Mouse (Mus musculus): ENCODE data around the gene Foxr1.
"Not testable (repeated sequence)": the region's sequence is repeated elsewhere in the genome, so short reads cannot be mapped to it uniquely, and the experiment has no call there.

Gene Foxr1

GRCm38 (mm10) chr9:44477339-44478228 lies 36.6 kb upstream of the Foxr1 start:
- no peak for DNase-seq (ENCODE audit: low spot score)

GRCm38 (mm10) chr9:44475936-44476335 lies 35.0 kb upstream of the Foxr1 start:
- DNase-seq (ENCODE audit: low spot score), result no peak

- DNase-seq (ENCODE audit: low spot score), result no peak
Measured at GRCm38 (mm10) chr9:44474327-44474726, 33.4 kb upstream of the Foxr1 start.

- no peak for DNase-seq (ENCODE audit: low spot score)
Measured at GRCm38 (mm10) chr9:44473184-44473583, 32.2 kb upstream of the Foxr1 start.

- no peak for DNase-seq (ENCODE audit: low spot score)
Measured at GRCm38 (mm10) chr9:44468800-44469199, 27.9 kb upstream of the Foxr1 start.

GRCm38 (mm10) chr9:44468224-44468623 lies 27.3 kb upstream of the Foxr1 start:
- no peak for DNase-seq (ENCODE audit: low spot score)

- DNase-seq (ENCODE audit: low spot score), result no peak
Measured at GRCm38 (mm10) chr9:44461950-44462349, 21.0 kb upstream of the Foxr1 start.

GRCm38 (mm10) chr9:44457035-44457742 lies 16.3 kb upstream of the Foxr1 start:
- peak; percentile 92 for DNase-seq (ENCODE audit: low spot score)

- no peak for DNase-seq (ENCODE audit: low spot score)
Measured at GRCm38 (mm10) chr9:44454891-44455220, 13.9 kb upstream of the Foxr1 start, which contains the start of gene Upk2. Gene Upk2 (minus strand): TSS chr9:44454976.

GRCm38 (mm10) chr9:44454132-44454890 lies 13.4 kb upstream of the Foxr1 start:
- DNase-seq (ENCODE audit: low spot score), result peak; percentile 61

- no peak for DNase-seq (ENCODE audit: low spot score)
Measured at GRCm38 (mm10) chr9:44450387-44450786, 9.5 kb upstream of the Foxr1 start.

- not testable (repeated sequence) for DNase-seq (ENCODE audit: low spot score)
Measured at GRCm38 (mm10) chr9:44444402-44445025, 3.6 kb upstream of the Foxr1 start.

- no peak for DNase-seq (ENCODE audit: low spot score)
Measured at GRCm38 (mm10) chr9:44435747-44436146, 5.2 kb downstream of the Foxr1 start.

- DNase-seq (ENCODE audit: low spot score), result no peak
Measured at GRCm38 (mm10) chr9:44432577-44433185, 8.3 kb downstream of the Foxr1 start.

GRCm38 (mm10) chr9:44423576-44423975 lies 17.4 kb downstream of the Foxr1 start:
- DNase-seq (ENCODE audit: low spot score), result no peak

- DNase-seq (ENCODE audit: low spot score), result no peak
Measured at GRCm38 (mm10) chr9:44420280-44420898, 20.5 kb downstream of the Foxr1 start.

GRCm38 (mm10) chr9:44419730-44420129 lies 21.2 kb downstream of the Foxr1 start:
- not testable (repeated sequence) for DNase-seq (ENCODE audit: low spot score)

GRCm38 (mm10) chr9:44418519-44419385 lies 22.2 kb downstream of the Foxr1 start, which contains the start of gene Ccdc84:
Gene Ccdc84 (minus strand): TSS chr9:44418569.
- DNase-seq (ENCODE audit: low spot score), result no peak

GRCm38 (mm10) chr9:44417892-44418363 lies 23.0 kb downstream of the Foxr1 start:
- DNase-seq (ENCODE audit: low spot score), result peak; percentile 92
